Mouse (Mus musculus): Measurements from ENCODE around the gene Gzmk. TPM values are rescaled to one million over a fixed set of nuclear protein-coding genes. Genes with fewer than 3 reads are reported as not detected.
"Not testable (repeated sequence)": the region's sequence is repeated elsewhere in the genome, so short reads cannot be mapped to it uniquely, and the experiment has no call there.

Gene Gzmk
- polyA plus RNA-seq, 1 experiment from 2014 or later = not detected

DNA sequence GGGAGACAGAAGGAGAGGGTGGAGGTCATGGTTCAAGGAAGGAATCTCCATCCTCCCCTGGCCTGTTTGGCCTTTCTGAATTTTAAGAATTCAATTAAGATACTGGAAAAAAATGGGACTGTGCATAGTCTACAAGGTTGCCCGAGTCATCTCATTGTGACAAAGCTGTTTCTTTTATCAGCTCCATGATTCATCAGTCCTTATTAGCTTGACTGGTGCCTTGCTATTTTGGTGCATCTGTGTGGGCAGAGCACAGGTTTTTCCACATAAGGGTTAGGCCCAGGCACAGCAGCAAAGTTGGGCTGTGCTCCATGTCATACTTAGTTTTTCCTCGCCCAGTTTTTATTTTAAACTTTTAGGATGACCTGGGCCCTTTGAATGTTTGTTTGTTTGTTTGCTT lies 31.1 kb upstream of the Gzmk start:
- Histone ChIP-seq H3K27ac (ENCODE audit: low read length) (no peak overlapping the region), H3K4me1 (ENCODE audit: control insufficient read depth, insufficient read depth, low read length) (no peaks in the 10 kb centered on the region)
- WGBS = 89% methylated on average over 2 of the region's 2 CpGs

GRCm38 (mm10) chr13:113252580-113252979 lies 26.9 kb upstream of the Gzmk start:
- H3K27me3 ChIP-seq (ENCODE audit: control insufficient read depth, insufficient read depth, low read length); ATAC-seq (ENCODE audit: insufficient read depth, low FRiP score); H3K27ac ChIP-seq (ENCODE audit: low read length); H3K9me3 ChIP-seq (replicated peaks; ENCODE audit: control insufficient read depth, low read length); H3K9ac ChIP-seq (ENCODE audit: low read length); H3K4me3 ChIP-seq (replicated peaks; ENCODE audit: low read length); H3K4me2 ChIP-seq (ENCODE audit: low read depth, low read length); H3K36me3 ChIP-seq (ENCODE audit: control insufficient read depth, insufficient read depth, low read length); H3K4me1 ChIP-seq (ENCODE audit: control insufficient read depth, insufficient read depth, low read length): not testable (repeated sequence)
- whole genome bisulfite sequencing = 68% methylated on average over 7 of the region's 7 CpGs

More for the DNA sequence above, 31.1 kb upstream of the Gzmk start:
- Histone ChIP-seq H3K4me2 (ENCODE audit: low read depth, low read length) (no peak overlapping the region), H3K4me3 (replicated peaks; ENCODE audit: low read length) (no peak overlapping the region), H3K36me3 (ENCODE audit: control insufficient read depth, insufficient read depth, low read length) (no peaks in the 10 kb centered on the region), H3K27me3 (ENCODE audit: control insufficient read depth, insufficient read depth, low read length) (no peaks in the 10 kb centered on the region), H3K9me3 (replicated peaks; ENCODE audit: control insufficient read depth, low read length) (no peaks in the 10 kb centered on the region), H3K9ac (ENCODE audit: low read length) (no peak overlapping the region)
- ATAC-seq (ENCODE audit: insufficient read depth, low FRiP score) = no peak

GRCm38 (mm10) chr13:113245025-113245424 lies 19.3 kb upstream of the Gzmk start:
- no peaks in the 10 kb centered on the region for H3K9me3 ChIP-seq (replicated peaks; ENCODE audit: control insufficient read depth, low read length)
- no peak for ATAC-seq (ENCODE audit: insufficient read depth, low FRiP score)
- no peaks in the 10 kb centered on the region for H3K4me1 ChIP-seq (ENCODE audit: control insufficient read depth, insufficient read depth, low read length)
- no peak overlapping the region for H3K9ac ChIP-seq (ENCODE audit: low read length)
- H3K4me2 ChIP-seq (ENCODE audit: low read depth, low read length) = no peak overlapping the region
- H3K27ac ChIP-seq (ENCODE audit: low read length) = no peak overlapping the region
- 66% methylated on average over 8 of the region's 8 CpGs for WGBS
- H3K4me3 ChIP-seq (replicated peaks; ENCODE audit: low read length) = no peak overlapping the region
- H3K27me3 ChIP-seq (ENCODE audit: control insufficient read depth, insufficient read depth, low read length) = no peaks in the 10 kb centered on the region
- no peaks in the 10 kb centered on the region for H3K36me3 ChIP-seq (ENCODE audit: control insufficient read depth, insufficient read depth, low read length)

DNA sequence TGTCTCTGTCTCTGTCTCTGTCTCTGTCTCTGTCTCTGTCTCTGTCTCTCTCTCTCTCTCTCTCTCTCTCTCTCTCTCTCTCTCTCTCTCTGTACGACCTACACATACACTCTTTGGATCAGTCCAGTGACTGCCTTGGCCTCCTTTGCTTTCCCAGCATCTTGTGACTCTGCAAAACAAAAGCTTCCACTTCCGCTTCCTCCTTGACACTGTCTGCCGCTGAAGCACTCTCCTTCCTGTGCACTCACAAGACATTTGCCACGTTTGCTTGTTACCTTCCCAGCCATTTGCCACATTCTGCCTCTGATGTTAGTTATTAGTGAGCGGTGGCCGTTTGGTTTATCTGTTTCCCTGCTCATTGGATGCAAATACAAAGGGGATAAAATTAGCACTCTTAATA lies 16.4 kb upstream of the Gzmk start:
- no peaks in the 10 kb centered on the region for H3K27me3 ChIP-seq (ENCODE audit: control insufficient read depth, insufficient read depth, low read length)
- no peaks in the 10 kb centered on the region for H3K9me3 ChIP-seq (replicated peaks; ENCODE audit: control insufficient read depth, low read length)
- no peak overlapping the region for H3K4me3 ChIP-seq (replicated peaks; ENCODE audit: low read length)
- H3K27ac ChIP-seq (ENCODE audit: low read length) = no peak overlapping the region
- no peaks in the 10 kb centered on the region for H3K4me1 ChIP-seq (ENCODE audit: control insufficient read depth, insufficient read depth, low read length)
- WGBS = 49% methylated on average over 6 of the region's 6 CpGs
- ATAC-seq (ENCODE audit: insufficient read depth, low FRiP score) = no peak
- no peaks in the 10 kb centered on the region for H3K36me3 ChIP-seq (ENCODE audit: control insufficient read depth, insufficient read depth, low read length)
- no peak overlapping the region for H3K4me2 ChIP-seq (ENCODE audit: low read depth, low read length)
- H3K9ac ChIP-seq (ENCODE audit: low read length) = no peak overlapping the region

- H3K4me1 ChIP-seq (ENCODE audit: control insufficient read depth, insufficient read depth, low read length) = no peaks in the 10 kb centered on the region
- H3K27ac ChIP-seq (ENCODE audit: low read length) = no peak overlapping the region
- no peaks in the 10 kb centered on the region for H3K36me3 ChIP-seq (ENCODE audit: control insufficient read depth, insufficient read depth, low read length)
- no peak overlapping the region for H3K4me2 ChIP-seq (ENCODE audit: low read depth, low read length)
- no peak overlapping the region for H3K4me3 ChIP-seq (replicated peaks; ENCODE audit: low read length)
- no peak overlapping the region for H3K9ac ChIP-seq (ENCODE audit: low read length)
- no peak for ATAC-seq (ENCODE audit: insufficient read depth, low FRiP score)
- H3K9me3 ChIP-seq (replicated peaks; ENCODE audit: control insufficient read depth, low read length) = no peaks in the 10 kb centered on the region
- H3K27me3 ChIP-seq (ENCODE audit: control insufficient read depth, insufficient read depth, low read length) = no peaks in the 10 kb centered on the region
- WGBS = 81% methylated on average over 17 of the region's 17 CpGs
Measured at GRCm38 (mm10) chr13:113227666-113228463, 2.2 kb upstream of the Gzmk start.

DNA sequence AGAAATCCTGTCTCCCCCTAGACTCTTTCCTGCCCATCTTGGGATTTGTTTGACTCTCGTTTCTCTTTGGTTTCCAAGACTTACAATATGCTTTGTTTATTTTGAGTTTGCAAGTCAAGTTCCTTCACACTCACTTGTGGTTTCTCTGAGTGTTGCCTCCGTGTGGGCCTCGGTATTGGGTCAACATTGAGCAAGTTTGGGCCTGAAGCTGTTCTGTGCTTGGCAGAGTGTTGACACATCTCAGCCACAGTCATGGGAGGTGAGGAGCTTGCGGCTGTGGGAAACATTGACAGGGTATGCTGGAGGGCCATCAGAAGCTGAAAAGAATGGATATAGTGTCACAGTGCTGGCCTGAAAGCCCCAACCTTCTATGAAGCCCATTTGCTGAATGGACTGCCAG lies 1.4 kb upstream of the Gzmk start:
- H3K9ac ChIP-seq (ENCODE audit: low read length) = no peak overlapping the region
- no peak for ATAC-seq (ENCODE audit: insufficient read depth, low FRiP score)
- H3K4me3 ChIP-seq (replicated peaks; ENCODE audit: low read length) = no peak overlapping the region
- WGBS = 55% methylated on average over 4 of the region's 4 CpGs
- no peaks in the 10 kb centered on the region for H3K27me3 ChIP-seq (ENCODE audit: control insufficient read depth, insufficient read depth, low read length)
- no peaks in the 10 kb centered on the region for H3K36me3 ChIP-seq (ENCODE audit: control insufficient read depth, insufficient read depth, low read length)
- no peak overlapping the region for H3K4me2 ChIP-seq (ENCODE audit: low read depth, low read length)
- no peaks in the 10 kb centered on the region for H3K4me1 ChIP-seq (ENCODE audit: control insufficient read depth, insufficient read depth, low read length)
- H3K9me3 ChIP-seq (replicated peaks; ENCODE audit: control insufficient read depth, low read length) = no peaks in the 10 kb centered on the region
- no peak overlapping the region for H3K27ac ChIP-seq (ENCODE audit: low read length)

DNA sequence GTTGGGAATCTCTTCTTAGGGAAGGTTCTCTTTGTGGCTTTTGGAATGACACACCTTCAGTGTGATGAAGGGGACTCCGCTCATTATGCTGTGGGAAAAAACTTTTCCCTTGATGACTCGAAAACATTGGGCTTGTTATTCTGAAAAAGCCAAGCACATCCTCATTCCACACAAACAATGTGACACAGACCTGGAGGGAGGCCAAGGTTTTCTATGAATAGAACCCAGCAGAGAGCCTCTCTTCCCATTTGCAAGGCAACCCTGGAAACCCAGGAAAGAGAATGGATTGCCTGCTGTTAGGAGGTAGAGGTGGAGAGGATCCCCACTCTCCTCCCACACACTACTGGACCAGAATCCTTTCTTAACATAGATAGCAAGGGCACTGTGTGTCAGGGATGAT lies 1.6 kb downstream of the Gzmk start:
- peak overlapping the region; percentile 31; the same call in 1 of the 2 replicates for H3K4me2 ChIP-seq (ENCODE audit: low read depth, low read length)
- H3K9ac ChIP-seq (ENCODE audit: low read length) = no peak overlapping the region
- no peaks in the 10 kb centered on the region for H3K27me3 ChIP-seq (ENCODE audit: control insufficient read depth, insufficient read depth, low read length)
- ATAC-seq (ENCODE audit: insufficient read depth, low FRiP score) = 0 out of 2 replicates have a peak, but pooled peaks have one; percentile 40
- no peaks in the 10 kb centered on the region for H3K36me3 ChIP-seq (ENCODE audit: control insufficient read depth, insufficient read depth, low read length)
- H3K27ac ChIP-seq (ENCODE audit: low read length) = no peak overlapping the region
- 0 out of 2 replicates have a peak overlapping the region, but pooled peaks have one; percentile 10 for H3K4me3 ChIP-seq (replicated peaks; ENCODE audit: low read length)
- H3K4me1 ChIP-seq (ENCODE audit: control insufficient read depth, insufficient read depth, low read length) = no peaks in the 10 kb centered on the region
- WGBS = 12% methylated on average over 2 of the region's 2 CpGs
- no peaks in the 10 kb centered on the region for H3K9me3 ChIP-seq (replicated peaks; ENCODE audit: control insufficient read depth, low read length)

DNA sequence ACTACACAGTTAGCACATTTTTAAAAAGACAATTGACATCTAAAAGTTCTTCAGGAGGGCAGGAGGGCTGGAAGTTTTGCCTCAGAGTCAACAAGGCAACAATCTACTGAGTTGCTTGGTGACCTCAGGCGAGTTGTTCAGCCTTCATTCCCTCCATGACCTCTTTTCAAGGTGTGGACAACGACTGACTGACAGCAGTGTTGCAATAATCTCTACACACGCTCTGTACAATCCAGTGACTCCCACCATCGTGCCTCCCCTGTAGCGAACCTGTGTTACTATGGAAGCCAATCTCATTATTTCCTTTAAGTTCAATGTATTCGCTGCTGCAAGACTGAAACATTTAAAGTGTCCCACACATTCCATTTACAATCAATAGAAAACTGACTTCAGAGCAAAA lies 3.9 kb downstream of the Gzmk start:
- no peak for ATAC-seq (ENCODE audit: insufficient read depth, low FRiP score)
- Histone ChIP-seq H3K4me3 (replicated peaks; ENCODE audit: low read length) (no peak overlapping the region), H3K27ac (ENCODE audit: low read length) (no peak overlapping the region), H3K36me3 (ENCODE audit: control insufficient read depth, insufficient read depth, low read length) (no peaks in the 10 kb centered on the region), H3K4me2 (ENCODE audit: low read depth, low read length) (no peak overlapping the region), H3K27me3 (ENCODE audit: control insufficient read depth, insufficient read depth, low read length) (no peaks in the 10 kb centered on the region), H3K9me3 (replicated peaks; ENCODE audit: control insufficient read depth, low read length) (no peaks in the 10 kb centered on the region), H3K9ac (ENCODE audit: low read length) (no peak overlapping the region), H3K4me1 (ENCODE audit: control insufficient read depth, insufficient read depth, low read length) (no peaks in the 10 kb centered on the region)
- 67% methylated on average over 6 of the region's 6 CpGs for WGBS

DNA sequence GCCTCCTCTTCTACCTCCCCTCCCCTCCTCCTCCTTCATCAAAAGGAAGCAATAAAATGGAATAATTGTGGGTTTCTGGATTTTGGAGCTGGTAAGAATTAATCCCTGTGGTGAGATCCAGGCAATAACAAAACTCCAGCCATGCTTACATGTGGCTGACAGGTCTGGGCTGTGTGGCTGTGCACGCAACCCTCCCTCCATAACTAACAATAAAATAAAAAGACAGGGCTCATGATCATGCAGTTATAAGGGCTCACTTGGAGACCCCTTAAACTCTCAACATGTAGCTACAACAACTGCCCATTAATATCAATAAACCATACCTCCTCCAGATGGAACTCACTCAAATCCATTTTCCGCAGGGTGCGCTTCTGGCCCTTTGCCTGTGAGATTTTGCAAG lies 11.8 kb downstream of the Gzmk start:
- no peaks in the 10 kb centered on the region for H3K9me3 ChIP-seq (replicated peaks; ENCODE audit: control insufficient read depth, low read length)

More for the DNA sequence above, 11.8 kb downstream of the Gzmk start:
- Histone ChIP-seq H3K4me3 (replicated peaks; ENCODE audit: low read length) (no peak overlapping the region), H3K27ac (ENCODE audit: low read length) (no peak overlapping the region), H3K4me2 (ENCODE audit: low read depth, low read length) (no peak overlapping the region), H3K27me3 (ENCODE audit: control insufficient read depth, insufficient read depth, low read length) (no peaks in the 10 kb centered on the region), H3K9ac (ENCODE audit: low read length) (no peak overlapping the region), H3K36me3 (ENCODE audit: control insufficient read depth, insufficient read depth, low read length) (no peaks in the 10 kb centered on the region), H3K4me1 (ENCODE audit: control insufficient read depth, insufficient read depth, low read length) (no peaks in the 10 kb centered on the region)
- 90% methylated on average over 3 of the region's 3 CpGs for WGBS
- no peak for ATAC-seq (ENCODE audit: insufficient read depth, low FRiP score)

Data from stomach, embryonic 16.5 days (tissue).